Mouse (Mus musculus): ENCODE data around the gene AU022252.

DNA sequence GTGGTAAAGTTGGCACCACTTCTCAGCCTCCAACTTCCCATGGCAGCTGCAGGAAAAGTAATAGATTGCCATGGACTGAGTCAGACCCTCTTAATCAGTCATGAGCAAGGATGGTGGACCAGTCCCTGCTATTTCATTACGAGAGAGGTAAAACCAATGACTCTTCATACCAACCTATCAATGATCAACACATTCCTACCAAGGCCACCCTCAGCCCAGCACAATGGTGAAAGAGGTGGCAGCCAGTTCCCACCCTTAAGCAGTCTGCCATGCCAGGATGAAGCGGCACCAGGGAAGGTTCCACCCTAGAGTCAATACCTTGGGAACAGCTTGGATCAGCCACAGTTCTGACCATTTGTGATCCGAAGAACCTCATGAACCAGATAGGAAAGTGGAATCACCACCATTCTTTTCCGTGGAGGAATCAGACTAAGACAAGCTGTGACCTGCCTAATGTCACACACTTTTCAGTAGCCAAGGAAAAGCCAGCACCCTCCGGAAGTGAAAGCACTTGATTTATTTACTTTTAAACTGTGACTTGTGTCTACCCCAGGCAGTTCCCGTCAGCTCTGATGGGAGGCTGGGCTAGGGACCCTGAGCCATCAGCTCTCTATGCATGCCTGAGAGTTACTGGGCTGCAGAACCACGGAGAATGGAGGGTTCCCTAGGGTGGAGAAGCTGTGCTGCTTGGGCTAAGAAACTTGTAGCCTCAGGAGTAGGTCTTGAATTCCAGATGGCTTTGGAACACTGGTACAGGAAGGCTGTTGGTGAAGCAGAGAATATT lies 19.7 kb upstream of the AU022252 start:
- TF ChIP-seq CTCF (IDR thresholded peaks at IDR 0.05; ENCODE audit: low read depth) (no peak), EP300 (IDR thresholded peaks at IDR 0.05; ENCODE audit: low read depth) (no peak)
